Mouse (Mus musculus) gonadal fat pad, adult 2 months (tissue): Measurements from ENCODE around the gene Il1rn. TPM values are rescaled to one million over a fixed set of nuclear protein-coding genes. Genes with fewer than 3 reads are reported as not detected.

Experiments
- DNase-seq: peaks from one replicate; pipeline ENCODE4 v3.0.0-alpha.2; 2012; ENCODE audit warnings: low read depth
- polyA plus RNA-seq: library from polyadenylated mRNA; depleted of rRNA; stranded (reverse); fragments of >200 nt; gene quantifications from 2 replicates; pipeline ENCODE4 v1.2.3, GENCODE M21; 2012; rRNA removed

The Il1rn gene
- polyA plus RNA-seq, 1 experiment, result 2.8 TPM

DNA sequence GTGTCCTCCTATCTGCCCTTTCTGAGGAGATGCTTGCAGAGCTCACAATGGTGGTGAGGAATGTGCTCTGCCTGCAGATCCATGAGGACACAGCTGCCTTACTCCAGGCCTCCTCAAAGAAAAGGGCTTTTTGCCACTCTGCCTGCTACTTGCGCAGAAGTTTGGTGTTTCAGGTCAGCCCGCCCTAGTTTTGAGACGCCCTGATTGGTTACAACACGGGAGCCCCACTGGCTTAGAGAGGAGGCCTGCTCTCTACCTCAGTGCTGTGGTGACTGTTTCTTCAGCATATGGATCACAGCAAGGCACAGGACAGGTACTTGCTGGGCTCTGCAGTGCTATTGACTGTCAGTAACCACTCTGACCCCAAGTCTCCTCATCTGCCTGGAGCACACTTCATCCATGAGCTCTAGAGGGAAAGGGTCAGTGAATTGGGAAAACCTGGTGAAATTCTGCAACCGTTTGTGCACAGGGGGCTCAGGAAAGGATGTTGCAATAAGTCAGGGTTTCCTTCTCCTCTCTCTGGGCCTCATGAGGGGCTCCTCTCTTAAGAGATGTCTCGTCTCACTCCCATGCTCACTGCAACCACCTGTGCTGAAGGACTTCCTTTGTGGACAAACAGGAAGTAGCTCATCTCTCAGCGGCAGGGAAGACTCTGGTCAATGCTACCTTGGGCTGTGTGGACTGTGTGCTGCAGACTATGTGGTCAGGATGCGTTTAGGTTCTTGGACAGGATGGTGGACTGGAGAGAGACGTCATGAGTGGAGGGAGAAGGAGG, 46.0 kb downstream of the Il1rn start:
- DNase-seq, result no peak

DNA sequence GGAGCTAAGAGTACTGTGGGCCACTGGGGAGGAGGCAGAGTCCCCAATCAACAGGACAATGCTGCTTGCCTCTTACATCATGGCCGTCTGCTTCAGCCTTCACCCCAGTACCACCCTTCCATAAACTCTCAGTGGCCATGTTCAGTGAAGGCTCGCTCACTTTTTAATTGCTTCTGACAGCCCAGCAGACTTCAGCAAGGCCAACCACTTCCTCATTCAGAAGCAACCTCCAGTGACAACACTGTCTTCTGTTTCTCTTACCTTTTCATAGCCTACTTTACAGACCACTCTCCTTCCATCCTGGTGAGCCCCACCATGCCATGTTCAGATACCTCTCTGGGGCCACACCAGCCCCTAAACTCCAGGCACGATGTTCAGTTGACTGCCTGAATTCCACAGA, 47.0 kb downstream of the Il1rn start:
- DNase-seq, result no peak

DNA sequence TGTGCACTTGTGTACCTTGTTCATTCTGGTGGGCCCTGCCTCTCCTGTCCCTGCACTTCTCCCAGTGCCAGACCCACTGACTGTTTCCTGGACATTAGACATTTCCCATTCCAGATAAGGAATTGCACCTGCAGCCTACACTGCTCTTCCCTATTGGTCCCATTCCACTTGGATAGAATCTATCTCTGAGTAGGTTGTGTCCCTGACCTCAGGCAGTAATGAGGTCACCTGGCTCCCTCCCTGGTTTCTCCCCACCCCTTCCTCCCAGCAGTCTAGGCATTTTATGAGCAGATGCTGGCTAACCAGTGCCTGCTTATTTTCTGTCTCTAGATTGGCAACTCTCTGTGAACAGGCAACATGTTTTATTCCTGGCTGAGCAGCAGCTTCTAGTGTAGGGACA, 47.7 kb downstream of the Il1rn start:
- peak; percentile 40 for DNase-seq

DNA sequence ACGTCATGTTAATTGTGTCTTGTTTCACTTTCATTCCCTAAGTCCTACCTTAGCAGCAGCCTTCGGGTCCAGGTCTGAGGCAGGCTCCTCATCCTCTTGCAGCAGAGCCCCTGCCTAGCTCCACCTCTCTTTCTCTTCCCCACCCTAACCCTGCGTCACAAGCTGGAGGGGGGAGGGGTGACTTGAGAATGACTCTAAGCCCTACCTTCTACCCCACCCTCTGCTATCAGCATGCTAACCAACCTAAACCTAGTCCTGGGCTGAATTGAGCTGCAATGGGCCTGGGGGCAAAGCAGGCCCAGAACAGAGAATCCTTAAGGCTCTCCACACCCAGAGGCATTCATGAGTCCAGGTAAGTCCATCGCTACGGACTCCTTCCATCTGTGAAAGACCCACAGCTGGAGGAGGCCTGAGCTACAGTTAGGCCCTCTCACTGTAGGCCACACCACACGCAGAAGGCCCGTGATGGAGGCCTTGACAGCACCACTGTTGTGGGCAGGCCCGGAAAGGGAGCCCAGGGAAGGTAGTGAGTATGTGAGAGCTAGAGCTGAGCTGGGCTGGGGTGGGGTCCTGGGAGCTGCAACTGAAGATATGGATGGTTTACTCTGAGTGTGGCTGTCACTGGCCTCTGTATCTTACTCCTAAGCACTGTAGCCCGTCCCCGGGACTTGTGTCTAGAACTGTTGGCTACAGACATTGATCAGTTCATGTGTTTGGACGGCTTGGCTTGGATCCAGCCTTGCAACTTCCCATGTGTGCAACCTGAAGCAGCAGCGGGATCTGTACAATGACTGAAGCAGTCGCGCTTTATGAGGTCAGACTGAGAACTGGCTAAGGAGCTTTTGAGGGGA, 48.7 kb downstream of the Il1rn start:
- no peak for DNase-seq

DNA sequence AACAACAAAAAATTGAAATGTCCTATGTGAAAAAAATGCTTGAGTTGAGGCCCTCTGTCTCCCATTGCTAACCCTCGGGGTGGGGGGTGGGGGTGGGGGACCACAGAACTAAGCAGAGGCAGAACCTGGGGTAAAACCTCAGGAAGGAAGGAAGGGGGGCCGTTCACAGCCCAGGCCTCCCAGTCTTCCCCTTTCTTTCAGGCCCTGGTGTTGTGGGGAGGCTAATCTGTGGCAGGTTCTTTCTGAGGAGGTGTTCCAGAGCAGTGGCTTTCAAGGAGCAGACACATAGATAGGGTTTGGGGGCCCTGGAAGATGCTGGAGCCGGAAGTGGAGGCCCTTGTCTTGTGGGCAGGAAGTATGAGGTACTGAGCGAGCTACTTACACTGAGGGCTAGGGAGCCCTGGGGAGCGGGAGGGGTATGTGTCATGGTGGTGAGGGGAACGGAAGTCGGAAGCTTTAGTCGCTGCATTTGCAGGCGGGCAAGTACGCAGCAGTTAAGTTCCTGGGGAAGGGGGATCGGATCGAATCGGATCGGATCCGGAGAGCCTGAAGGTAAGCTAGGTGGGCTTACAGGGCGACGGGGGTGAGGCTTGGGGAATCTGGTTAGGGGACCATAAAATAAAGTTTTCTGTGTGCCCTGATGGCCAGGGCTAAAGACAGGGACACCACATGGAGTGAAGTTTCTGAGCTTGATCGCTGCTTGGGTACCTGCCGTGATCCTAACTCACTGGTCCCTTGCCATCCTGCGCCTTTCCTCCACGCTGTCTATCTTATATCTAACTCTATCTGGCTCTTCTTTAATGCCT, 49.7 kb downstream of the Il1rn start:
- no peak for DNase-seq

DNA sequence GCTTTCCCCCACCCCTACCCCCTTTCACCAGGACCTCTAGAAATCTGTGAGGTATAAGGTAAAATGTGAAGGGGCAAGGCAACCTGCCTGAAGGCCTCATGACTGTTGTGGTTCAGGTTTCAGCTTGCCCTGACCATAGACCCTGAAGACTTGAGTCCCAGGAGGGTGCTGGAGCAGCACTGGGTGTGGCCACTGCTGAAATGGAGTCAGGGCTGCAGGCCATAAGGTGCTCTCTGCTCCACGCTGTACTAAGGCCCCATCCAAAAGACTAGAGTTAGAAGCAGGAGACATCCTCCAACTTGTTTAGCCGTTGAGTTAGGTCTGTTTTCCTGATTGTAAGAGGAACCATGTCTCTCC, 50.3 kb downstream of the Il1rn start:
- no peak for DNase-seq

DNA sequence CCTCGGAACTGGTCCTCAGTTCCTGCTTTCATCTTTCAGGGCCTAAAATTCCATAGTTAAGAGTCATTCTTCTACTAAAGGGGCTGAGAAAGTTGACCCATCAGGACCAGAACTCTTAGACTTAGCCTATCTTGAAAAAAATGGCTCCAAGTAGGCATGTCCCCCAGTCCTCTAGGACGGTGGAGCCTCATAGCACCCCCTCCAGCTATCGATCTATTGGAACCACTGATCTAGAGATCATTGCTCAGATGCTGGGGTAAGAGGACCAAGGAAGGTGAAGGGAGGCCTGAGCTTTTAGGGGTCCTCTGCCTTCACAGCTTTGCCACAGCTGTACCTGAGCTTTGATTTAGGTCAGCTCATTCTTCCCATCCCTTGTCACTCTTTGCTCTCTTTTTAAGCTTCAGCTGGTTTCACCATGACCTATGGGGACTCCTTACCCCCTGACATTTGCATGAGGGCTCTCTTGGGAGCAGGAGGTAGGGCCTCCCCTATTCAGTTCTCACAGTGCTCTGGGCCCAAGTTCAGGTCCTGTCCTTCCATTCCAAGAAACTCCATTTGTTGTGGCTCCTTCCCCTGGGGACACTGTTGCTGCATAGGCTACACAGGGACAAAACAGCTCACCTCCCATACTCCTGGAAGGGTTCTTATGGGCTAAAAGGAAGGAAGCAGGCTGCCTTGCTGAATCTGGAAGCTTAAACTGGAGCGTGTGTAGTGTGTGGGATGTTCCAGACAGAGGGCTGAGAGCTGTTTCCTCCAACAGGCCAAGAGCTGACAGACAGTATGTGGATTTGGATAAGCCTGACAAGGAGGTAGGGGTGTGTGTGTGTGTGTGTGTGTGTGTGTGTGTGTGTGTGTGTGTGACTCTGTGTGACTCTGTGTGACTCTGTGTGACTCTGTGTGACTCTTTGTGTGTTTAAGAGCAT, 51.0 kb downstream of the Il1rn start:
- no peak for DNase-seq

DNA sequence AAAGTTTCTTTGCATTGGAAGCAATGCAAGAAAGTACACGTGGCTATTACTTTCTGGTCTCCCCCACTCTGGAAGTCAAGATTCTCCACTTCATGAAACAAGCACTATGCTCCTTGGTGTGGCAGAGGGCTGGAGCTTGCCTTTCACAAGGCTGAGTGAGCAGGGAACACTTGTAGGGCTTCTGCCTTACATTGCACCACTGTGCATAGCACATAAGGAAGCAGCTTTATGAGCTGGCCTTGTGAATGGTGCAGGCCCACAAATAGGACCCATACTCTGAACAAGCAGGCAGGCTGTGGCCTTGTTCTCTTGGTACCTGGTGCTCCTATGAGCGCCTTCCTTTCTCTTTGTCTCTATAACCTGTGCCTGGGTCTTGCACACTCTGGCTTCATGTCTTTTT, 56.6 kb downstream of the Il1rn start:
- DNase-seq, result no peak

DNA sequence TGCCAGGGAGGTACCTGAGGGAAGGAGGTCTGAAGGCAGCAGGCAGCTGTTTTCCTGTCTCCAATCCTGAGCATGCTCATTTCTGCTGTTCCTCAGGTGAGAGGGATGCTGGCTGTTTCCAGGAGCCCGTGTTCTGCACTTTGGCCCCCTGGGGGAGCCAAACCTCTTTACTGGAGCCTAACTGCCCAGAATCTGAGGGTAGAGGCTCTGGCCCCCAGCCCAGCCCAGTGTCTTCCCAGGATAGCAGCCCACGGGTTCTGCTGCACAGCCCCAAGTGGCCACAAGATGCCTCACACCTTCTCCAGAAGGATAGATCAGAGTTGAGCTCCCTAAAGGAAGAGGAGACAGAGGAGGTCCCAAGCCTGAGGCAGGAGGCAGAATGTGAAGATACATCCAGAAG, 60.5 kb downstream of the Il1rn start:
- no peak for DNase-seq

DNA sequence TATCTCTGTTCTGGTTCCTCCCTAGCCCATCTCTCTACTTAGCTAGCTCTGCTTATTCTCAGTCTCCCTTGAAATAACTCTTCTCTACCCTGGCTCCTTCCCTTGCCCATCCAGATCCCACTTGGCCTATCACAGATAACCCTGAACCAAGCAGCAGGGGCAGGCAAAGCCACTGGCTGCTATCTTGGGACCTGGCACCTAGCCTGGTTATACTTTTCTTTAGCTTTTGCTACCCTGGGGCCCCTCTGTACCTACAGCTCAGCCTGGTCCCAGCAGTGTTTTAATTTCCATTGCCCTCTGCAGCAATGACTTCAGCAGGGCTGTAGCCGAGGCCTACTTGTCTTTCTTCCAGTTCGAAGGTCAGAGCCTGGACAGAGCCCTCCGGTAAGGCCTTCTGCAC, 64.1 kb downstream of the Il1rn start:
- DNase-seq, result no peak

Other genes with a start within 250 kb of the Il1rn start
- not detected in 2 replicates for gene Tbpl2, start 240.3 kb upstream of the Il1rn start, polyA plus RNA-seq
- not detected in 2 replicates for gene Il1f8, start 183.7 kb upstream of the Il1rn start, polyA plus RNA-seq
- gene Il1f9, start 150.4 kb upstream of the Il1rn start, polyA plus RNA-seq, result not detected in 2 replicates
- not detected in 2 replicates for gene Il1f6, start 121.4 kb upstream of the Il1rn start, polyA plus RNA-seq
- 0.10 and 0.22 TPM in 2 replicates for gene Il1f5, start 59.9 kb upstream of the Il1rn start, polyA plus RNA-seq
- gene Il1f10, start 45.7 kb upstream of the Il1rn start, polyA plus RNA-seq, result not detected in 2 replicates
- 11.6 and 14.2 TPM in 2 replicates for gene Psd4, start 30.7 kb downstream of the Il1rn start, polyA plus RNA-seq
- gene Pax8, start 138.7 kb downstream of the Il1rn start, polyA plus RNA-seq, result 91.2 and 139 TPM in 2 replicates